Mouse (Mus musculus) G1E (cell line): Measurements from ENCODE around the gene Cavin2.

Experiments
- CTCF ChIP-seq: IDR thresholded peaks from 2 replicates; pipeline ENCODE4 v1.5.1; 2012; ENCODE audit warnings: low read depth, low read length, inconsistent platforms, mixed read lengths
- GATA1 ChIP-seq: IDR thresholded peaks from 2 replicates; pipeline ENCODE4 v1.6.1; 2012; ENCODE audit warnings: borderline replicate concordance, low read length, inconsistent platforms, mixed read lengths
- POLR2AphosphoS5 ChIP-seq: IDR thresholded peaks from 2 replicates; pipeline ENCODE4 v1.6.1; 2012; ENCODE audit warnings: low read depth, low read length, inconsistent platforms; ENCODE audit not compliant: insufficient replicate concordance
- TAL1 ChIP-seq: conservative IDR thresholded peaks from 2 replicates; pipeline ENCODE4 v1.6.1; 2012; ENCODE audit warnings: low read depth, low read length, inconsistent platforms, mixed read lengths

DNA sequence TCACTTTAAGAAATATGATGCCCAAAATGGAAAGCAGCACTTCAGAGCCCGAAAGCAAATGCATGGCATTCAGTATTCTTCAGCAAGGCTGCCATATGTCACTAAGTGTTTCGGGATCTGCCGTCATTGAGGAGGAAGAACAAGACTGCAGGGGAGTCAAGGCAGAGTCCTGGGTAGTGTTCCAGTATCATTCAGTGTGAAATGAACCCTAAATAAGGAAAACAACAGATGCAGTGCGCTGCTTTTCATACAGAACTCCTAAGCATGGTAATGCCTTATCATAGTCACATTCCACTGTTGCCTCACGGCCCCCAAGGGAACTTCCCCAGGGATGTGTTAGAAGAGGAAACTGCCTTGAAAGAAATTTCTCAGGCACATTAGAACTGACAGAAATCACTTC lies 21.8 kb upstream of the Cavin2 start:
- TF ChIP-seq TAL1 (no peak), CTCF (no peak), POLR2AphosphoS5 (no peak), GATA1 (no peak)
